Mouse (Mus musculus): ENCODE data around the gene Man1c1. TPM values are rescaled to one million over a fixed set of nuclear protein-coding genes. Genes with fewer than 3 reads are reported as not detected.
A peak's percentile ranks its signal among the peaks of the same experiment; 100 is the strongest.

Man1c1 gene
- polyA plus RNA-seq, 1 experiment from 2014 or later: 5.2 TPM

GRCm38 (mm10) chr4:134713937-134714336 lies 9.8 kb upstream of the Man1c1 start:
- DNase-seq (ENCODE audit: low spot score): peak; percentile 89
- ATAC-seq (replicated peaks; ENCODE audit: low FRiP score): peak; percentile 76
- H3K27me3 ChIP-seq (ENCODE audit: control insufficient read depth, insufficient read depth, low read length): no peaks in the 10 kb centered on the region
- H3K4me3 ChIP-seq (ENCODE audit: low read depth, low read length): no peak overlapping the region
- no peaks in the 10 kb centered on the region for H3K36me3 ChIP-seq (ENCODE audit: control insufficient read depth, insufficient read depth, low read length)
- H3K27ac ChIP-seq (ENCODE audit: low read depth, low read length): no peak overlapping the region
- 0 out of 2 replicates have a peak overlapping the region, but pooled peaks have one; percentile 23 for H3K9ac ChIP-seq (ENCODE audit: low read length)
- no peak overlapping the region for H3K4me2 ChIP-seq (ENCODE audit: low read depth, low read length, severe bottlenecking)
- no peaks in the 10 kb centered on the region; the same call in 1 of the 2 replicates for H3K4me1 ChIP-seq (replicated peaks; ENCODE audit: control insufficient read depth, insufficient read depth, low read length)
- no peaks in the 10 kb centered on the region for H3K9me3 ChIP-seq (ENCODE audit: control insufficient read depth, low read length)
- 7% methylated on average over 8 of the region's 8 CpGs for WGBS

- no peaks in the 10 kb centered on the region for H3K36me3 ChIP-seq (ENCODE audit: control insufficient read depth, insufficient read depth, low read length)
- ATAC-seq (replicated peaks; ENCODE audit: low FRiP score) (no peak), DNase-seq (ENCODE audit: low spot score) (no peak)
- peak overlapping the region; percentile 98; the same call in 1 of the 2 replicates for H3K4me2 ChIP-seq (ENCODE audit: low read depth, low read length, severe bottlenecking)
- peaks cover 12% of the 10 kb centered on the region; the same call in 1 of the 2 replicates for H3K4me1 ChIP-seq (replicated peaks; ENCODE audit: control insufficient read depth, insufficient read depth, low read length)
- peaks cover 17% of the 10 kb centered on the region for H3K27me3 ChIP-seq (ENCODE audit: control insufficient read depth, insufficient read depth, low read length)
- H3K27ac ChIP-seq (ENCODE audit: low read depth, low read length): no peak overlapping the region
- no peak overlapping the region for H3K4me3 ChIP-seq (ENCODE audit: low read depth, low read length)
- no peaks in the 10 kb centered on the region for H3K9me3 ChIP-seq (ENCODE audit: control insufficient read depth, low read length)
- 72% methylated on average over 5 of the region's 5 CpGs for WGBS
- no peak overlapping the region for H3K9ac ChIP-seq (ENCODE audit: low read length)
Observed at GRCm38 (mm10) chr4:134705311-134705710, 1.2 kb upstream of the Man1c1 start.

- 1% methylated on average over 21 of the region's 21 CpGs for WGBS
- no peak overlapping the region for H3K27ac ChIP-seq (ENCODE audit: low read depth, low read length)
- H3K9ac ChIP-seq (ENCODE audit: low read length): peak overlapping the region; percentile 55
- peaks cover 17% of the 10 kb centered on the region for H3K27me3 ChIP-seq (ENCODE audit: control insufficient read depth, insufficient read depth, low read length)
- DNase-seq (ENCODE audit: low spot score) (no peak), ATAC-seq (replicated peaks; ENCODE audit: low FRiP score) (no peak; the same call in 1 of the 2 replicates)
- no peaks in the 10 kb centered on the region for H3K36me3 ChIP-seq (ENCODE audit: control insufficient read depth, insufficient read depth, low read length)
- peak overlapping the region; percentile 98 for H3K4me2 ChIP-seq (ENCODE audit: low read depth, low read length, severe bottlenecking)
- H3K4me1 ChIP-seq (replicated peaks; ENCODE audit: control insufficient read depth, insufficient read depth, low read length): peaks cover 12% of the 10 kb centered on the region; the same call in 1 of the 2 replicates
- no peaks in the 10 kb centered on the region for H3K9me3 ChIP-seq (ENCODE audit: control insufficient read depth, low read length)
- H3K4me3 ChIP-seq (ENCODE audit: low read depth, low read length): peak overlapping the region; percentile 46
Observed at GRCm38 (mm10) chr4:134704590-134704989, 500 bp upstream of the Man1c1 start.

- Histone ChIP-seq H3K27ac (ENCODE audit: low read depth, low read length) (no peak overlapping the region), H3K4me1 (replicated peaks; ENCODE audit: control insufficient read depth, insufficient read depth, low read length) (peaks cover 12% of the 10 kb centered on the region; the same call in 1 of the 2 replicates), H3K9ac (ENCODE audit: low read length) (peak overlapping the region; percentile 48), H3K9me3 (ENCODE audit: control insufficient read depth, low read length) (no peaks in the 10 kb centered on the region), H3K36me3 (ENCODE audit: control insufficient read depth, insufficient read depth, low read length) (no peaks in the 10 kb centered on the region), H3K27me3 (ENCODE audit: control insufficient read depth, insufficient read depth, low read length) (peaks cover 17% of the 10 kb centered on the region), H3K4me3 (ENCODE audit: low read depth, low read length) (peak overlapping the region; percentile 46), H3K4me2 (ENCODE audit: low read depth, low read length, severe bottlenecking) (peak overlapping the region; percentile 98)
- ATAC-seq (replicated peaks; ENCODE audit: low FRiP score) (peak; percentile 37), DNase-seq (ENCODE audit: low spot score) (peak; percentile 65)
- WGBS: under 1% methylated on average over 78 of the region's 90 CpGs
Observed at GRCm38 (mm10) chr4:134702981-134703834, 882 bp downstream of the Man1c1 start.

GRCm38 (mm10) chr4:134701934-134702333 lies 2.2 kb downstream of the Man1c1 start:
- ATAC-seq (replicated peaks; ENCODE audit: low FRiP score) (no peak), DNase-seq (ENCODE audit: low spot score) (peak; percentile 86)
- H3K9ac ChIP-seq (ENCODE audit: low read length): no peak overlapping the region
- H3K36me3 ChIP-seq (ENCODE audit: control insufficient read depth, insufficient read depth, low read length): no peaks in the 10 kb centered on the region
- WGBS: 39% methylated on average over 6 of the region's 6 CpGs
- peaks cover 12% of the 10 kb centered on the region; the same call in 1 of the 2 replicates for H3K4me1 ChIP-seq (replicated peaks; ENCODE audit: control insufficient read depth, insufficient read depth, low read length)
- no peak overlapping the region for H3K4me2 ChIP-seq (ENCODE audit: low read depth, low read length, severe bottlenecking)
- no peak overlapping the region; the same call in 1 of the 2 replicates for H3K4me3 ChIP-seq (ENCODE audit: low read depth, low read length)
- no peak overlapping the region for H3K27ac ChIP-seq (ENCODE audit: low read depth, low read length)
- H3K9me3 ChIP-seq (ENCODE audit: control insufficient read depth, low read length): no peaks in the 10 kb centered on the region
- peaks cover 17% of the 10 kb centered on the region for H3K27me3 ChIP-seq (ENCODE audit: control insufficient read depth, insufficient read depth, low read length)

GRCm38 (mm10) chr4:134700911-134701310 lies 3.2 kb downstream of the Man1c1 start:
- Histone ChIP-seq H3K4me2 (ENCODE audit: low read depth, low read length, severe bottlenecking) (no peak overlapping the region), H3K4me3 (ENCODE audit: low read depth, low read length) (no peak overlapping the region), H3K27ac (ENCODE audit: low read depth, low read length) (no peak overlapping the region), H3K9ac (ENCODE audit: low read length) (no peak overlapping the region), H3K9me3 (ENCODE audit: control insufficient read depth, low read length) (no peaks in the 10 kb centered on the region), H3K27me3 (ENCODE audit: control insufficient read depth, insufficient read depth, low read length) (peaks cover 17% of the 10 kb centered on the region), H3K4me1 (replicated peaks; ENCODE audit: control insufficient read depth, insufficient read depth, low read length) (peaks cover 12% of the 10 kb centered on the region; the same call in 1 of the 2 replicates), H3K36me3 (ENCODE audit: control insufficient read depth, insufficient read depth, low read length) (no peaks in the 10 kb centered on the region)
- WGBS: 88% methylated on average over 2 of the region's 2 CpGs
- ATAC-seq (replicated peaks; ENCODE audit: low FRiP score) (no peak), DNase-seq (ENCODE audit: low spot score) (no peak)

GRCm38 (mm10) chr4:134693202-134693940 lies 10.7 kb downstream of the Man1c1 start:
- no peak overlapping the region for H3K9ac ChIP-seq (ENCODE audit: low read length)
- ATAC-seq (replicated peaks; ENCODE audit: low FRiP score) (no peak), DNase-seq (ENCODE audit: low spot score) (no peak)
- H3K27ac ChIP-seq (ENCODE audit: low read depth, low read length): no peak overlapping the region
- H3K4me2 ChIP-seq (ENCODE audit: low read depth, low read length, severe bottlenecking): no peak overlapping the region
- no peak overlapping the region for H3K4me3 ChIP-seq (ENCODE audit: low read depth, low read length)
- no peaks in the 10 kb centered on the region for H3K36me3 ChIP-seq (ENCODE audit: control insufficient read depth, insufficient read depth, low read length)
- no peaks in the 10 kb centered on the region for H3K27me3 ChIP-seq (ENCODE audit: control insufficient read depth, insufficient read depth, low read length)
- no peaks in the 10 kb centered on the region; the same call in 1 of the 2 replicates for H3K9me3 ChIP-seq (ENCODE audit: control insufficient read depth, low read length)
- 79% methylated on average over 9 of the region's 9 CpGs for WGBS
- no peaks in the 10 kb centered on the region for H3K4me1 ChIP-seq (replicated peaks; ENCODE audit: control insufficient read depth, insufficient read depth, low read length)

- 95% methylated on average over 1 of the region's 1 CpGs for WGBS
- DNase-seq (ENCODE audit: low spot score): no peak
- H3K27ac ChIP-seq (ENCODE audit: low read depth, low read length): no peak overlapping the region
- no peak for ATAC-seq (replicated peaks; ENCODE audit: low FRiP score)
- no peak overlapping the region for H3K4me2 ChIP-seq (ENCODE audit: low read depth, low read length, severe bottlenecking)
- H3K9me3 ChIP-seq (ENCODE audit: control insufficient read depth, low read length): no peaks in the 10 kb centered on the region; the same call in 1 of the 2 replicates
- H3K9ac ChIP-seq (ENCODE audit: low read length): no peak overlapping the region
- no peak overlapping the region for H3K4me3 ChIP-seq (ENCODE audit: low read depth, low read length)
- no peaks in the 10 kb centered on the region for H3K27me3 ChIP-seq (ENCODE audit: control insufficient read depth, insufficient read depth, low read length)
- no peaks in the 10 kb centered on the region for H3K4me1 ChIP-seq (replicated peaks; ENCODE audit: control insufficient read depth, insufficient read depth, low read length)
- H3K36me3 ChIP-seq (ENCODE audit: control insufficient read depth, insufficient read depth, low read length): no peaks in the 10 kb centered on the region
Observed at GRCm38 (mm10) chr4:134692388-134692787, 11.7 kb downstream of the Man1c1 start.
